Mouse (Mus musculus) sigmoid colon, adult 10 weeks (tissue): Measurements from ENCODE around the gene Tuba3b. TPM values are rescaled to one million over a fixed set of nuclear protein-coding genes. Genes with fewer than 3 reads are reported as not detected.

Experiments
- polyA plus RNA-seq: library from polyadenylated mRNA; stranded (reverse); fragments of 350-450 nt; fragmentation: Illumina TruSeq; extraction: RNeasy Lipid Tissue Mini Kit (QIAGEN cat#74804); gene quantifications from one replicate; pipeline ENCODE4 v1.2.3, GENCODE M21; 2014; ENCODE audit warnings: low read depth, low replicate concordance

Gene Tuba3b
- polyA plus RNA-seq: not detected

DNA sequence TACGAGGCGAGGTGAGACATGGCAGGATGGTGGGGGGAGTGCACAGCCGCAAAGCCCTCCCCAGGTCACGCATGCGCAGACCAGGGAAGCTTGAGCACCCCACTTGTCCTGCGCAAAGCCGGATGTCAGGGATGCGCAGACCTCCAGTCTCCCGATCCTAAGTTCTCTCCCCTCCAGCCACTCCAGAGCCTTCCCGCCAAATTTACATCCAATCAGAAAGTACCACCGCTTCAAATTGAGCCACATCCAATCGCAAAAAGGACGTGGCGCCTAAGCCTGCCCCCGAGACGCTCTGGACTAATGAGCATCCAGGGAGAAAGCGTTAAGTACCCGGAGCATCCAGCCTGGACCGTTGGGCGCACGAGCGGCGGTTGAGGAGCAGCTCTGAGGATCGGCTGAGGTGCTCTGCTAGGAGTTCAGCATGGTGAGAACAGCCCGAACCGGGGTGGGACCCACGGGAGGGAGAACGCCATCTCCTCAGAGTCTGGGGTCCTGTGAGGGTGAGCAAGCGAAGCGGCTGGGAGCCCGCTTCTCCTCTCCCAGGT is at the start of gene Tuba3b:
TSS of gene Tuba3b (plus strand) at position 92 of the 545 bp plus-strand sequence.

DNA sequence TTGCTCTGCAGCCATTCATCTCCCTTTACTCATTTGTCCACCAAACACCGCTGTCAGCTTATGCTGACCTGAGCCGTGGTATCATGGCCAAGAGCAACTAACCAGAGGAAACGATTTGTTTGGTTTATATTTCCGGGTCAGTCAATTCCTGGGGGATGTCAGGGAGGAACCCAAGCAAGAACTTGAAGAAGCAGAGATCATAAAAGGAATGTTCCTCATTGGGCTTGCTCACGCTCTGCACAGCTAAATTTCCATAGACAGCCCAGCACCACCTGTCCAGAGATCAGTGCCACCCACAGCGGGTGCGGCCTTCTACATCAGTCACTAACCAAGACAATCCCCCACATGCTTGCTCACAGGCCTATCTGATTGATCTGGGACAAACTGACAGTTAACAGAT is 1.3 kb upstream of the Tuba3b start, which contains the start of gene Lmntd1:
TSS of gene Lmntd1 (minus strand) at position 101 of the 400 bp plus-strand sequence.

Other genes with a start within 250 kb of the Tuba3b start
- gene Lmntd1, start 1.4 kb upstream of the Tuba3b start, polyA plus RNA-seq: not detected
- 7.9 TPM for gene Rassf8, start 131.0 kb downstream of the Tuba3b start, polyA plus RNA-seq
- gene Bhlhe41, start 249.8 kb downstream of the Tuba3b start, polyA plus RNA-seq: 4.2 TPM